Mouse (Mus musculus) midbrain, embryonic 14.5 days (tissue): ENCODE measurements around the gene Spon2. TPM values are rescaled to one million over a fixed set of nuclear protein-coding genes. Genes with fewer than 3 reads are reported as not detected.

ENCODE experiments used
- ATAC-seq: fragments of 200-750 bp; cut with Nextera tagmentation; 2 replicates; pipeline ENCODE4 v1.8.0; 2017; ENCODE audit warnings: moderate number of reproducible peaks, moderate library complexity; ENCODE audit not compliant: low FRiP score, low TSS enrichment
- DNase-seq: peaks from one replicate; pipeline ENCODE4 v3.0.0-alpha.2; 2015
- H3K27ac ChIP-seq: fragments of 300-500 bp; sonication (generic); replicated peaks from 2 replicates; pipeline ENCODE4 v1.5.1; 2014; ENCODE audit warnings: mild to moderate bottlenecking, low read depth, low read length, moderate library complexity
- H3K27me3 ChIP-seq: fragments of 300-500 bp; sonication (generic); 2 replicates; pipeline ENCODE4 v1.6.1; 2014; ENCODE audit warnings: low read length, control low read depth, mixed read lengths; ENCODE audit not compliant: control insufficient read depth, insufficient read depth
- H3K36me3 ChIP-seq: fragments of 300-500 bp; sonication (generic); 2 replicates; pipeline ENCODE4 v1.6.1; 2014; ENCODE audit warnings: low read length, control low read depth; ENCODE audit not compliant: control insufficient read depth, insufficient read depth
- H3K4me1 ChIP-seq: fragments of 300-500 bp; sonication (generic); 2 replicates; pipeline ENCODE4 v1.6.1; 2014; ENCODE audit warnings: mild to moderate bottlenecking, antibody characterized with exemption, low read length, control low read depth; ENCODE audit not compliant: control insufficient read depth, insufficient read depth
- H3K4me2 ChIP-seq: fragments of 300-500 bp; sonication (generic); 2 replicates; pipeline ENCODE4 v1.6.1; 2014; ENCODE audit warnings: mild to moderate bottlenecking, low read length, moderate library complexity
- H3K4me3 ChIP-seq: fragments of 300-500 bp; sonication (generic); replicated peaks from 2 replicates; pipeline ENCODE4 v1.5.1; 2014; ENCODE audit warnings: low read depth, low read length
- H3K9ac ChIP-seq: fragments of 300-500 bp; sonication (generic); replicated peaks from 2 replicates; pipeline ENCODE4 v1.6.1; 2014; ENCODE audit warnings: mild to moderate bottlenecking, low read length, moderate library complexity
- H3K9me3 ChIP-seq: fragments of 300-500 bp; sonication (generic); 2 replicates; pipeline ENCODE4 v1.6.1; 2016; ENCODE audit warnings: low read length, control low read depth, mixed read lengths; ENCODE audit not compliant: control insufficient read depth
- WGBS: fragments of 180-500 bp; shearing (Covaris S2); extraction: QIAGEN DNeasy Blood & Tissue Kit; methylation state at CpG from one replicate; pipeline ENCODE4 v1.1.7; 2014; 5-methylcytosine and 5-hydroxymethylcytosine counted together
- polyA plus RNA-seq: library from polyadenylated mRNA; unstranded; fragments of >200 nt; fragmentation: Nextera tagmentation; extraction: Ambion mirVana; gene quantifications from 2 replicates; pipeline ENCODE4 v1.2.1, GENCODE M21; 2014

The Spon2 gene
- polyA plus RNA-seq, 1 experiment from 2014 or later = 1.6 TPM

GRCm38 (mm10) chr5:33195246-33195852 is 22.9 kb downstream of the Spon2 start:
- Histone ChIP-seq H3K4me1 (no peaks in the 10 kb centered on the region), H3K36me3 (no peaks in the 10 kb centered on the region), H3K4me2 (no peak overlapping the region), H3K27ac (no peak overlapping the region), H3K4me3 (no peak overlapping the region), H3K27me3 (no peaks in the 10 kb centered on the region), H3K9me3 (no peaks in the 10 kb centered on the region), H3K9ac (no peak overlapping the region)
- no peak for DNase-seq
- WGBS = 82% methylated on average over 9 of the region's 9 CpGs
- ATAC-seq = no peak

GRCm38 (mm10) chr5:33193567-33193966 is 24.7 kb downstream of the Spon2 start:
- Histone ChIP-seq H3K9ac (no peak overlapping the region), H3K9me3 (no peaks in the 10 kb centered on the region), H3K4me2 (no peak overlapping the region), H3K27ac (no peak overlapping the region), H3K27me3 (no peaks in the 10 kb centered on the region), H3K4me3 (no peak overlapping the region), H3K4me1 (no peaks in the 10 kb centered on the region), H3K36me3 (no peaks in the 10 kb centered on the region)
- ATAC-seq (no peak), DNase-seq (no peak)
- WGBS = 33% methylated on average over 7 of the region's 7 CpGs

Other genes with a start within 250 kb of the Spon2 start
- 643 and 661 TPM in 2 replicates for gene Ywhah, start 199.6 kb downstream of the Spon2 start, polyA plus RNA-seq
- gene Slc5a1, start 114.2 kb downstream of the Spon2 start, polyA plus RNA-seq = not detected in 2 replicates
- 578 and 581 TPM in 2 replicates for gene Ctbp1, start 56.5 kb upstream of the Spon2 start, polyA plus RNA-seq
- 120 and 138 TPM in 2 replicates for gene Maea, start 117.1 kb upstream of the Spon2 start, polyA plus RNA-seq
- 7.6 and 8.4 TPM in 2 replicates for gene Uvssa, start 160.1 kb upstream of the Spon2 start, polyA plus RNA-seq
- 0.49 and 0.70 TPM in 2 replicates for gene Nkx1-1, start 215.5 kb upstream of the Spon2 start, polyA plus RNA-seq